ENCODE assay signal across 19 mouse cellular contexts in genomic region chr1:118756171-118756865, GRCm38 (mm10).
DNase-seq lines count a peak whose midpoint lies in the region; ATAC-seq lines count a peak whose summit lies in the region.
"Had no signal": no experiment of that assay in that cellular context is flagged by ENCODE, and none has a peak within 500 bp of the region (broad histone marks: within the 10 kb centered on the region; RNA-seq: fewer than 3 reads in every experiment).

No protein-coding gene starts in this region.

- H3K9ac ChIP-seq in heart, embryonic 14.5 days (ENCODE audit: low read length) = no peak overlapping the region
- no peak overlapping the region for H3K9ac ChIP-seq in heart, embryonic 11.5 days (ENCODE audit: low read depth, low read length)
- H3K9ac ChIP-seq: forebrain, embryonic 15.5 days; hindbrain, embryonic 14.5 days; limb, embryonic 15.5 days had no signal

- H3K4me2 ChIP-seq in heart, embryonic 14.5 days (ENCODE audit: low read length) = no peak overlapping the region
- H3K4me2 ChIP-seq in heart, embryonic 11.5 days = no peak overlapping the region
- H3K4me2 ChIP-seq: forebrain, embryonic 15.5 days; hindbrain, embryonic 14.5 days; limb, embryonic 15.5 days had no signal

- ATAC-seq in heart, embryonic 14.5 days (ENCODE audit: insufficient number of reproducible peaks, insufficient read depth, low FRiP score, low read depth) = 0 out of 2 replicates have a peak, but pooled peaks have one; percentile 31
- no peak for ATAC-seq in heart, embryonic 11.5 days (replicated peaks; ENCODE audit: insufficient number of reproducible peaks, low FRiP score, low TSS enrichment)
- ATAC-seq: forebrain, embryonic 15.5 days had no signal

- whole genome bisulfite sequencing in heart, embryonic 14.5 days = 32% methylated on average over 9 of the region's 9 CpGs
- 41% methylated on average over 9 of the region's 9 CpGs for WGBS in heart, embryonic 11.5 days (ENCODE audit: insufficient replicate concordance)

- 0 out of 4 replicates have a peak overlapping the region, but pooled peaks have one; percentile 4 to 24 for H3K27ac ChIP-seq in heart, embryonic 14.5 days (replicated peaks in 1 of 2; ENCODE audit: control insufficient read depth in 1 of 2, insufficient read depth in 1 of 2, low read depth in 2 of 2, low read length in 2 of 2)
- no peak overlapping the region for H3K27ac ChIP-seq in heart, embryonic 11.5 days (ENCODE audit: low read depth, low read length)
- H3K27ac ChIP-seq: forebrain, embryonic 15.5 days; heart, adult 2 months; hindbrain, embryonic 14.5 days; limb, embryonic 15.5 days; macrophage had no signal

- peaks cover 9 to 10% of the 10 kb centered on the region in 2 experiments for H3K4me1 ChIP-seq in heart, embryonic 14.5 days (ENCODE audit: control insufficient read depth in 2 of 2, insufficient read depth in 2 of 2, low read length in 2 of 2)
- peaks cover 9% of the 10 kb centered on the region for H3K4me1 ChIP-seq in heart, embryonic 11.5 days (ENCODE audit: control insufficient read depth, insufficient read depth, low read length)
- H3K4me1 ChIP-seq: forebrain, embryonic 15.5 days had no signal

- no peak overlapping the region for H3K4me3 ChIP-seq in heart, embryonic 14.5 days (ENCODE audit: control insufficient read depth in 1 of 2, insufficient read depth in 1 of 2, low read depth in 1 of 2, low read length in 2 of 2)
- no peak overlapping the region for H3K4me3 ChIP-seq in heart, embryonic 11.5 days (ENCODE audit: low read depth, low read length)
- H3K4me3 ChIP-seq: forebrain, embryonic 15.5 days; heart, adult 2 months; limb, embryonic 15.5 days had no signal

- H3K27me3 ChIP-seq in heart, embryonic 14.5 days (ENCODE audit: control insufficient read depth, insufficient read depth, low read length) = no peaks in the 10 kb centered on the region
- no peaks in the 10 kb centered on the region for H3K27me3 ChIP-seq in heart, embryonic 11.5 days (ENCODE audit: control insufficient read depth, insufficient read depth, low read length)
- H3K27me3 ChIP-seq: forebrain, embryonic 15.5 days; limb, embryonic 15.5 days had no signal

- no peaks in the 10 kb centered on the region for H3K36me3 ChIP-seq in heart, embryonic 14.5 days (ENCODE audit: control insufficient read depth, insufficient read depth, low read length)
- H3K36me3 ChIP-seq in heart, embryonic 11.5 days (ENCODE audit: control insufficient read depth, insufficient read depth, low read length) = no peaks in the 10 kb centered on the region
- H3K36me3 ChIP-seq: forebrain, embryonic 15.5 days; limb, embryonic 15.5 days had no signal

- H3K9me3 ChIP-seq in heart, embryonic 14.5 days (ENCODE audit: control insufficient read depth, low read length) = no peaks in the 10 kb centered on the region
- H3K9me3 ChIP-seq in heart, embryonic 11.5 days (replicated peaks; ENCODE audit: control insufficient read depth, low read length) = no peaks in the 10 kb centered on the region
- H3K9me3 ChIP-seq: forebrain, embryonic 15.5 days; limb, embryonic 15.5 days had no signal

- DNase-seq in right cerebral cortex, postnatal 10 days (ENCODE audit: low spot score in 2 of 2) = peak; percentile 44 to 47
- DNase-seq in right cerebral cortex, postnatal 25 days = no peak
- DNase-seq in kidney, adult 9 months = peak; percentile 69
- DNase-seq in kidney, postnatal 4 days = peak; percentile 36 to 64
- no peak for DNase-seq in retina, embryonic 14.5 days (ENCODE audit: low spot score)
- no peak for DNase-seq in urinary bladder, postnatal 10 days (ENCODE audit: low spot score)
- DNase-seq: adrenal gland, adult 8-10 months; cerebellum, adult 9-10 months; heart, adult 2 months; lung, adult 18-20 months; midbrain, embryonic 14.5 days; right cerebral cortex, postnatal 4 days; thymus, adult 2 months had no signal

Comparison
In these comparisons a context has a peak if more than half of its experiments do, and no peak if none do; other contexts are left out.
1. DNase-seq: peak in right cerebral cortex, postnatal 10 days (2 of 2), kidney, adult 9 months (single experiment) and kidney, postnatal 4 days (2 of 2); none in right cerebral cortex, postnatal 25 days (single experiment), retina, embryonic 14.5 days (single experiment) and urinary bladder, postnatal 10 days (single experiment).